Mouse (Mus musculus) heart, embryonic 13.5 days (tissue): ENCODE results near the gene Gjc1. TPM values are rescaled to one million over a fixed set of nuclear protein-coding genes. Genes with fewer than 3 reads are reported as not detected.

Experiments used
- ATAC-seq: fragments of 200-750 bp; cut with Nextera tagmentation; 2 replicates; pipeline ENCODE4 v1.8.0; 2017; ENCODE audit warnings: moderate TSS enrichment; ENCODE audit not compliant: insufficient number of reproducible peaks, low FRiP score, low TSS enrichment; ENCODE audit errors: extremely low read depth
- H3K27ac ChIP-seq: fragments of 300-500 bp; sonication (generic); replicated peaks from 2 replicates; pipeline ENCODE4 v1.5.1; 2015; ENCODE audit warnings: moderate library complexity, mild to moderate bottlenecking, inconsistent platforms
- H3K27me3 ChIP-seq: fragments of 300-500 bp; sonication (generic); replicated peaks from 2 replicates; pipeline ENCODE4 v1.6.1; 2015; ENCODE audit warnings: mild to moderate bottlenecking, inconsistent platforms
- H3K36me3 ChIP-seq: fragments of 300-500 bp; sonication (generic); 2 replicates; pipeline ENCODE4 v1.6.1; 2015; ENCODE audit warnings: mild to moderate bottlenecking, inconsistent platforms
- H3K4me1 ChIP-seq: fragments of 300-500 bp; sonication (generic); 2 replicates; pipeline ENCODE4 v1.6.1; 2015; ENCODE audit warnings: inconsistent platforms
- H3K4me2 ChIP-seq: fragments of 300-500 bp; sonication (generic); 2 replicates; pipeline ENCODE4 v1.6.1; 2015; ENCODE audit warnings: inconsistent platforms, mild to moderate bottlenecking, moderate library complexity
- H3K4me3 ChIP-seq: fragments of 300-500 bp; sonication (generic); 2 replicates; pipeline ENCODE4 v1.5.1; 2015; ENCODE audit warnings: moderate library complexity, mild to moderate bottlenecking, inconsistent platforms
- H3K9ac ChIP-seq: fragments of 300-500 bp; sonication (generic); 2 replicates; pipeline ENCODE4 v1.6.1; 2015; ENCODE audit warnings: inconsistent platforms, mild to moderate bottlenecking, moderate library complexity
- H3K9me3 ChIP-seq: fragments of 300-500 bp; sonication (generic); 2 replicates; pipeline ENCODE4 v1.6.1; 2016; ENCODE audit warnings: inconsistent platforms
- WGBS: fragments of 180-500 bp; shearing (Covaris S2); methylation state at CpG from one replicate; pipeline ENCODE4 v1.1.7; 2015; ENCODE audit warnings: mixed read lengths; 5-methylcytosine and 5-hydroxymethylcytosine counted together
- polyA plus RNA-seq: library from polyadenylated mRNA; unstranded; fragments of >200 nt; fragmentation: Nextera tagmentation; extraction: Ambion mirVana; gene quantifications from 2 replicates; pipeline ENCODE4 v1.2.1, GENCODE M21; 2015

The Gjc1 gene
- polyA plus RNA-seq, 1 experiment from 2014 or later: 46.5 TPM

- Histone ChIP-seq H3K4me1 (peaks cover 33% of the 10 kb centered on the region), H3K36me3 (no peaks in the 10 kb centered on the region), H3K9ac (peak overlapping the region; percentile 61), H3K27me3 (peaks cover 22% of the 10 kb centered on the region), H3K4me3 (no peak overlapping the region), H3K27ac (peak overlapping the region; percentile 59), H3K4me2 (peak overlapping the region; percentile 32), H3K9me3 (no peaks in the 10 kb centered on the region)
- 65% methylated on average over 12 of the region's 12 CpGs for WGBS
- ATAC-seq: no peak
Observed at GRCm38 (mm10) chr11:102769993-102770661, 49.4 kb downstream of the Gjc1 start.

GRCm38 (mm10) chr11:102769141-102769540, 50.4 kb downstream of the Gjc1 start:
- ATAC-seq: no peak
- WGBS: 76% methylated on average over 6 of the region's 6 CpGs

DNA sequence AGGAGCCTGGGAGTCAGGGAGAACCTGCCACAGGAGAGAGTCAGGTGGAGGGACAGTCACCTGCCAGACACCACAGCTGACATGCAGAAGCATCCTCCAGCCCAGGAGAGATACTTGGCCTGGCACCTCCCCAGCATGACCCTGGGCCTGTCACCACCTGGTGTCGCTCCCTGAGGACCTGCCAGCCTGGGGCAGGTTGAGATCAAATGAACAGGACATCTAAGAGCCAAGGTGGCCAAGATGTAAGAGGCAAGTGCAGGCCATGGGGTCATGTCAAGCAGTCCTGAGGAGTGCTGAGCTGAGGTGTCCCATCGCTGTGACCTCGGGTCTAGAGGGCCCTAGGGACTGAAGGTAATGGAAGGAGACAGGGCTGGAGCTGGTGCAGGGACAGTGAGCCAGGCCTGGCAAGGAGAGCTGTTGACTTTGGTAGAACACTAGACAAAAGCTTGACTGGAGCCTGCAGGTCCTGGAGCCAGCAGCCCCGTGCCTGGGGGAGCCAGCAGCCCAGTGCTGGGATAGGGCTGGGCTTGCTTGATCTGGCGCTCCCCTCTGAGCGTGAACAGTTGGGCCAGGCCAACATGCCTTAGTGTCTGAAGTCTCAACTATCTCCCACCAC, 52.3 kb downstream of the Gjc1 start:
- Histone ChIP-seq H3K4me3 (no peak overlapping the region), H3K27me3 (peaks cover 32% of the 10 kb centered on the region), H3K4me2 (no peak overlapping the region), H3K9ac (no peak overlapping the region), H3K4me1 (peaks cover 32% of the 10 kb centered on the region), H3K27ac (no peak overlapping the region), H3K36me3 (no peaks in the 10 kb centered on the region), H3K9me3 (no peaks in the 10 kb centered on the region)
- ATAC-seq: no peak
- 58% methylated on average over 6 of the region's 6 CpGs for WGBS

More at GRCm38 (mm10) chr11:102769141-102769540, 50.4 kb downstream of the Gjc1 start:
- Histone ChIP-seq H3K27ac (no peak overlapping the region), H3K27me3 (peaks cover 31% of the 10 kb centered on the region), H3K36me3 (no peaks in the 10 kb centered on the region), H3K4me1 (peaks cover 26% of the 10 kb centered on the region), H3K4me3 (no peak overlapping the region), H3K9me3 (no peaks in the 10 kb centered on the region), H3K4me2 (no peak overlapping the region), H3K9ac (no peak overlapping the region)

DNA sequence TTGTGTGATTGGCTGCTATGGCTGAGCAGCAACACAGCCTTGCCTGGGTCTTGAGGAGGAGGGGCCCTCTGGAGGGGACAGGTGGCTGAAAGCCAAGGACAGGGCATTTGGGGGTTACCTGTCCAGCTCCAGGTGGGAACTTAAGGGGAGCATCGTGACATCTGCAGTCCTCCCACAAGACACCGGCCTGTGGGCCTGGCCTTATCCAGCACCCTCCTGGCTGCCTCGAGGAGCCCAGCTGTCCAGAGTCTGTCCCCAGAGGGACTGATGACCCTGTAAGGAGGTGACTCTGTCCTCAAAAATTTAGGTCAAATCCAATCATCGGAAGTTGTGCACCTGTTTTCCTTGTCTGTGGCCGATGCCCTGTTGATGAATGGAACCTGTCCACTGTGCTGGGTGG, 54.1 kb downstream of the Gjc1 start:
- no peak overlapping the region for H3K4me2 ChIP-seq
- peaks cover 40% of the 10 kb centered on the region for H3K27me3 ChIP-seq
- peaks cover 35% of the 10 kb centered on the region for H3K4me1 ChIP-seq
- WGBS: 76% methylated on average over 5 of the region's 5 CpGs
- no peak overlapping the region for H3K27ac ChIP-seq
- no peak for ATAC-seq
- H3K9me3 ChIP-seq: no peaks in the 10 kb centered on the region
- H3K9ac ChIP-seq: 0 out of 2 replicates have a peak overlapping the region, but pooled peaks have one; percentile 19
- H3K36me3 ChIP-seq: no peaks in the 10 kb centered on the region
- H3K4me3 ChIP-seq: no peak overlapping the region

DNA sequence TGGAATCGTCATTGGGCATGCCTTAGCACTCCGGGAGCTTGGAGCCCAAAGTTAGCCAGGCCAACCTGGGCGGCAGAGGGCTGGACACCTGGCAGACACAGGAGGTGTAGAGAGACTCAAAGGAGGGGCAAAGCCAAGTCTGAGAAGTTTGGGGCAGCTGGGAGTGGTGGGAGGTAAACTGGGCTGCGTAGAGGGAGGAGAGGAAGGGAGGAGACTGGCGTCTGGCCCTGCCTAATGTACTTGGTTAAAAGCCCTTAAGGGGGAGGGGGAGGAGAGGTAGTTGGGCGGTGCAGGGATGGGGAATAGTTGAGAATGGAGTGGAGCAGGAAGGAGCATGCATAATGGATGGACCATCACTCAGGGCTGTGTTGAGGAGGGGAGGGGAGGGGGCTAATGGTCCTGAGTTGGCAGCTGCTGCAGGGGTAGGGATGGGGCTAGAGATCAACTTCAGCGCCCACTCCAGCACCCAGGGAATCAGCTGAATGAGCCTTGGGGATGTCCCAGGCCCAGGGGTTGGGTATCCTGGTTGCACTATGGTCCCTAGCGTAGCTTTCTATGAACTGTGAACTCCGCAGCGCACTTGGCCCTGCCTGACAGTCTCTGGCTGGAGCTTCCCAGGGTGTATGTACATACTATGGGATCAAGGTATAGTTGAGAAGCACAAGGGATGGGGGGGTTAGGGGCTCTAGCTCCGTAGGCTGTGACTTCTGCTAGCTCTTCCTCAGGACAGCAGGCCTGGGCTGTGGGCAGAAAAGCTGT, 56.3 kb downstream of the Gjc1 start:
- H3K4me1 ChIP-seq: peaks cover 38% of the 10 kb centered on the region
- H3K36me3 ChIP-seq: no peaks in the 10 kb centered on the region
- no peaks in the 10 kb centered on the region for H3K9me3 ChIP-seq
- no peak overlapping the region for H3K27ac ChIP-seq
- H3K9ac ChIP-seq: no peak overlapping the region
- no peak overlapping the region for H3K4me3 ChIP-seq
- no peak for ATAC-seq
- no peak overlapping the region for H3K4me2 ChIP-seq
- 68% methylated on average over 11 of the region's 11 CpGs for WGBS
- peaks cover 51% of the 10 kb centered on the region for H3K27me3 ChIP-seq

GRCm38 (mm10) chr11:102762248-102762647, 57.3 kb downstream of the Gjc1 start:
- peak overlapping the region; percentile 91 for H3K9ac ChIP-seq
- ATAC-seq: no peak

GRCm38 (mm10) chr11:102761309-102762210, 57.9 kb downstream of the Gjc1 start, which contains the start of gene Adam11:
TSS of gene Adam11 (plus strand) at chr11:102761439.
- H3K27me3 ChIP-seq: peaks cover 51% of the 10 kb centered on the region
- no peak for ATAC-seq
- H3K4me2 ChIP-seq: peak within 1 kb of the TSS; percentile 99
- 2% methylated on average over 40 of the region's 76 CpGs for WGBS
- H3K27ac ChIP-seq: peak within 1 kb of the TSS; percentile 45
- no peaks in the 10 kb centered on the region for H3K36me3 ChIP-seq
- H3K4me3 ChIP-seq: peak within 1 kb of the TSS; percentile 74
- H3K9me3 ChIP-seq: no peaks in the 10 kb centered on the region
- H3K9ac ChIP-seq: peak within 1 kb of the TSS; percentile 91
- peaks cover 38% of the 10 kb centered on the region for H3K4me1 ChIP-seq

More at GRCm38 (mm10) chr11:102762248-102762647, 57.3 kb downstream of the Gjc1 start:
- Histone ChIP-seq H3K9me3 (no peaks in the 10 kb centered on the region), H3K4me2 (peak overlapping the region; percentile 99), H3K27me3 (peaks cover 51% of the 10 kb centered on the region), H3K36me3 (no peaks in the 10 kb centered on the region), H3K4me3 (peak overlapping the region; percentile 74), H3K27ac (no peak overlapping the region), H3K4me1 (peaks cover 38% of the 10 kb centered on the region)
- WGBS: 16% methylated on average over 15 of the region's 15 CpGs

GRCm38 (mm10) chr11:102760805-102761308, 58.6 kb downstream of the Gjc1 start:
- H3K27me3 ChIP-seq: peaks cover 51% of the 10 kb centered on the region
- no peak for ATAC-seq
- WGBS: 22% methylated on average over 6 of the region's 6 CpGs
- 0 out of 2 replicates have a peak overlapping the region, but pooled peaks have one; percentile 21 for H3K27ac ChIP-seq
- no peaks in the 10 kb centered on the region for H3K36me3 ChIP-seq
- H3K9ac ChIP-seq: peak overlapping the region; percentile 91
- peak overlapping the region; percentile 99 for H3K4me2 ChIP-seq
- H3K9me3 ChIP-seq: no peaks in the 10 kb centered on the region
- peak overlapping the region; percentile 74 for H3K4me3 ChIP-seq
- peaks cover 38% of the 10 kb centered on the region for H3K4me1 ChIP-seq

DNA sequence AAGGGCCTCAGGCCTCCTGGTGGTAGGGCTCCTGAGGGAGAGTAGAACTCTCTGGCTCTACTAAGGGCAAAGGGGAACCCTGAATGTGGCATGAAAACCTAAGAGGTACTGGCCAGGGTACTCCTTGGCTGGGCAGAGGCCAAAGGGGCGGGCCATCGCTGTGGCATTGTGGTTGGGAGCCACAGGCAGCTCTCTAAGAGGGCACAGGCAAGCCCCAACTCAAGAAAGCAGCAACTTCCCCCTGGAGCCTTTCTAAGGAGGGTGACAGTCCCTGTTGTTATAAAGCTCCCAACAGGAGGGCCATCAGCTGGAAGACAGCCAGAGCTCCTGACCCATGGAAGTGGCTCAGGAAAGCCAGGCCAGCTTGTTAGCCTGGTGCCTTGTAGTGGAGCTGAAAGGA, 60.5 kb downstream of the Gjc1 start:
- H3K27ac ChIP-seq: no peak overlapping the region; the same call in 1 of the 2 replicates
- H3K9me3 ChIP-seq: no peaks in the 10 kb centered on the region
- H3K4me1 ChIP-seq: peaks cover 52% of the 10 kb centered on the region
- H3K27me3 ChIP-seq: peaks cover 41% of the 10 kb centered on the region
- no peaks in the 10 kb centered on the region for H3K36me3 ChIP-seq
- H3K4me3 ChIP-seq: no peak overlapping the region
- no peak overlapping the region for H3K4me2 ChIP-seq
- WGBS: 72% methylated on average over 2 of the region's 2 CpGs
- no peak overlapping the region for H3K9ac ChIP-seq
- no peak for ATAC-seq

GRCm38 (mm10) chr11:102755391-102755790, 64.1 kb downstream of the Gjc1 start:
- H3K9me3 ChIP-seq: no peaks in the 10 kb centered on the region
- H3K4me3 ChIP-seq: no peak overlapping the region
- peaks cover 39% of the 10 kb centered on the region for H3K4me1 ChIP-seq
- WGBS: 77% methylated on average over 7 of the region's 7 CpGs
- peaks cover 22% of the 10 kb centered on the region for H3K27me3 ChIP-seq
- no peak overlapping the region for H3K4me2 ChIP-seq
- no peaks in the 10 kb centered on the region for H3K36me3 ChIP-seq
- no peak overlapping the region; the same call in 1 of the 2 replicates for H3K9ac ChIP-seq
- no peak overlapping the region for H3K27ac ChIP-seq
- no peak for ATAC-seq
